Mouse (Mus musculus): Measurements from ENCODE around the gene Mtif3. TPM values are rescaled to one million over a fixed set of nuclear protein-coding genes. Genes with fewer than 3 reads are reported as not detected.
A peak's percentile ranks its signal among the peaks of the same experiment; 100 is the strongest.

The Mtif3 gene
- 10 to 100 TPM; 18.6 to 19.6 TPM for total RNA-seq (2021)

- intact Hi-C loops (cut with DNase I) = no loop called here
- DNase-seq (ENCODE audit: extremely low spot score in 1 of 2, low spot score in 2 of 2) = peak; percentile 75 to 91
Measured at GRCm38 (mm10) chr5:146963118-146963936, at the start of gene Mtif3. Gene Mtif3, minus strand, starts transcription at chr5:146963800.

- DNase-seq (ENCODE audit: extremely low spot score in 1 of 2, low spot score in 2 of 2) = no peak
- intact Hi-C loops (cut with DNase I) = no loop called here
Measured at GRCm38 (mm10) chr5:147011333-147011732, 47.7 kb upstream of the Mtif3 start.

- intact Hi-C loops (cut with DNase I) = no loop called here
Measured at GRCm38 (mm10) chr5:147003303-147003702, 39.7 kb upstream of the Mtif3 start.

GRCm38 (mm10) chr5:147001312-147001711 is 37.7 kb upstream of the Mtif3 start:
- DNase-seq (ENCODE audit: extremely low spot score in 1 of 2, low spot score in 2 of 2) = no peak
- intact Hi-C loops (cut with DNase I) = no loop called here

More at GRCm38 (mm10) chr5:147003303-147003702, 39.7 kb upstream of the Mtif3 start:
- no peak for DNase-seq (ENCODE audit: extremely low spot score in 1 of 2, low spot score in 2 of 2)

GRCm38 (mm10) chr5:146998802-146999201 is 35.2 kb upstream of the Mtif3 start:
- DNase-seq (ENCODE audit: extremely low spot score in 1 of 2, low spot score in 2 of 2) = no peak
- intact Hi-C loops (cut with DNase I) = no loop called here

GRCm38 (mm10) chr5:146996812-146997211 is 33.2 kb upstream of the Mtif3 start:
- intact Hi-C loops (cut with DNase I) = no loop called here

GRCm38 (mm10) chr5:146994973-146995372 is 31.4 kb upstream of the Mtif3 start:
- DNase-seq (ENCODE audit: extremely low spot score in 1 of 2, low spot score in 2 of 2) = no peak
- intact Hi-C loops (cut with DNase I) = no loop called here

More at GRCm38 (mm10) chr5:146996812-146997211, 33.2 kb upstream of the Mtif3 start:
- no peak for DNase-seq (ENCODE audit: extremely low spot score in 1 of 2, low spot score in 2 of 2)

GRCm38 (mm10) chr5:146993509-146993908 is 29.9 kb upstream of the Mtif3 start:
- intact Hi-C loops (cut with DNase I) = no loop called here
- DNase-seq (ENCODE audit: extremely low spot score in 1 of 2, low spot score in 2 of 2) = no peak

- no peak for DNase-seq (ENCODE audit: extremely low spot score in 1 of 2, low spot score in 2 of 2)
- intact Hi-C loops (cut with DNase I) = loop anchor here (5.0 kb wide), 1 partner anchor 303 kb away; no protein-coding TSS in a partner anchor
Measured at GRCm38 (mm10) chr5:146989051-146989450, 25.5 kb upstream of the Mtif3 start.

- no peak for DNase-seq (ENCODE audit: extremely low spot score in 1 of 2, low spot score in 2 of 2)
Measured at GRCm38 (mm10) chr5:146987588-146987987, 24.0 kb upstream of the Mtif3 start.

GRCm38 (mm10) chr5:146985725-146986433 is 22.3 kb upstream of the Mtif3 start:
- intact Hi-C loops (cut with DNase I) = loop anchor here (5.0 kb wide), 1 partner anchor 306 kb away; no protein-coding TSS in a partner anchor

More at GRCm38 (mm10) chr5:146987588-146987987, 24.0 kb upstream of the Mtif3 start:
- intact Hi-C loops (cut with DNase I) = loop anchor here (5.0 kb wide), 1 partner anchor 305 kb away; no protein-coding TSS in a partner anchor

GRCm38 (mm10) chr5:146983216-146983615 is 19.6 kb upstream of the Mtif3 start:
- DNase-seq (ENCODE audit: extremely low spot score in 1 of 2, low spot score in 2 of 2) = peak in 1 of 2 experiments; percentile 43
- intact Hi-C loops (cut with DNase I) = loop anchor here (5.0 kb wide), 2 partner anchors 94 to 244 kb away; partner anchors contain the start of genes Lnx2 and Polr1d

More at GRCm38 (mm10) chr5:146985725-146986433, 22.3 kb upstream of the Mtif3 start:
- no peak for DNase-seq (ENCODE audit: extremely low spot score in 1 of 2, low spot score in 2 of 2)

- intact Hi-C loops (cut with DNase I) = loop anchor here (5.0 kb wide), 2 partner anchors 96 to 246 kb away; partner anchors contain the start of genes Lnx2 and Polr1d
- DNase-seq (ENCODE audit: extremely low spot score in 1 of 2, low spot score in 2 of 2) = no peak
Measured at GRCm38 (mm10) chr5:146981376-146981775, 17.8 kb upstream of the Mtif3 start.

GRCm38 (mm10) chr5:146974781-146975123 is 11.2 kb upstream of the Mtif3 start:
- DNase-seq (ENCODE audit: extremely low spot score in 1 of 2, low spot score in 2 of 2) = no peak
- intact Hi-C loops (cut with DNase I) = no loop called here

- no peak for DNase-seq (ENCODE audit: extremely low spot score in 1 of 2, low spot score in 2 of 2)
- intact Hi-C loops (cut with DNase I) = no loop called here
Measured at GRCm38 (mm10) chr5:146973858-146974780, 10.5 kb upstream of the Mtif3 start.

GRCm38 (mm10) chr5:146973353-146973752 is 9.8 kb upstream of the Mtif3 start:
- intact Hi-C loops (cut with DNase I) = no loop called here
- no peak for DNase-seq (ENCODE audit: extremely low spot score in 1 of 2, low spot score in 2 of 2)

GRCm38 (mm10) chr5:146971776-146972561 is 8.4 kb upstream of the Mtif3 start:
- intact Hi-C loops (cut with DNase I) = no loop called here
- no peak for DNase-seq (ENCODE audit: extremely low spot score in 1 of 2, low spot score in 2 of 2)

Measured in left cerebral cortex, postnatal 10 days (tissue).